Mouse (Mus musculus): ENCODE measurements around the gene Myocd. TPM values are rescaled to one million over a fixed set of nuclear protein-coding genes. Genes with fewer than 3 reads are reported as not detected.

Gene Myocd
- polyA plus RNA-seq, 1 experiment from 2014 or later, result 0.95 TPM

DNA sequence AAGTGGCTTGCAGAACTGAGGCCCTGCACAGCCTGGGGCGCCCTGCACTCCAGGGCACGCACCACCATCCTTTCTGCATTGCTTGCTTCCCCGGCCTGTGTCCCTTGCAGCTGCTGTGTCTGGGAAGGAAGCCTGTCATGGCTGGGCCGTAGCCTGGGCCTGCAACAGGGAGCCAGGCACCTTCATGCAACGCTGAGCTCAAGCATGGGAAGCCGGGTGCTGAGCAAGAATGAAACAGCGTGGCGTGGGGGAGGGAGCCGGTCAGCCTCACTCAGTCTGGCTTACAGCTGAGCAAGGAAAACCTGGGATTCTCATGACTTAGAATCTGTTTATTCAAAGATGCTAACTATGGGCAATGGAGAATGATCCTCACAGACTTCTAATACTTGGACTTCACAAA is 143.2 kb downstream of the Myocd start:
- WGBS, result 68% methylated on average over 9 of the region's 9 CpGs
- H3K27me3 ChIP-seq, result no peaks in the 10 kb centered on the region
- ATAC-seq (ENCODE audit: low FRiP score), result 0 out of 2 replicates have a peak, but pooled peaks have one; percentile 16
- H3K4me2 ChIP-seq, result no peak overlapping the region
- H3K9me3 ChIP-seq, result no peaks in the 10 kb centered on the region
- no peaks in the 10 kb centered on the region for H3K36me3 ChIP-seq
- H3K4me1 ChIP-seq (replicated peaks), result peaks cover 26% of the 10 kb centered on the region
- H3K27ac ChIP-seq, result peak overlapping the region; percentile 79
- H3K4me3 ChIP-seq, result no peak overlapping the region
- H3K9ac ChIP-seq, result peak overlapping the region; percentile 53

Other genes with a start within 250 kb of the Myocd start
- gene 1700086D15Rik, start 110.1 kb downstream of the Myocd start, polyA plus RNA-seq (2015; fragmentation: Nextera tagmentation; extraction: Ambion mirVana), result 0.30 TPM in 1 of 2 replicates, not detected in the other
- 9.3 and 9.9 TPM in 2 replicates for gene Arhgap44, start 107.0 kb downstream of the Myocd start, polyA plus RNA-seq (2015; fragmentation: Nextera tagmentation; extraction: Ambion mirVana)

All from hindbrain, embryonic 13.5 days (tissue).